Mouse (Mus musculus) MEL-GATA-1-ER (cell line): ENCODE data around the gene Enox2.

Experiments used
- DNase-seq: peaks from one replicate; pipeline ENCODE4 v3.0.0-alpha.2; 2012; ENCODE audit warnings: low read depth; ENCODE audit errors: extremely low read depth

Enox2 gene

GRCm38 (mm10) chrX:49005655-49006054, 282.4 kb downstream of the Enox2 start:
- no peak for DNase-seq

- DNase-seq, result peak; percentile 30
These were observed 285.2 kb downstream of the Enox2 start for GRCm38 (mm10) chrX:49002892-49003291.

DNA sequence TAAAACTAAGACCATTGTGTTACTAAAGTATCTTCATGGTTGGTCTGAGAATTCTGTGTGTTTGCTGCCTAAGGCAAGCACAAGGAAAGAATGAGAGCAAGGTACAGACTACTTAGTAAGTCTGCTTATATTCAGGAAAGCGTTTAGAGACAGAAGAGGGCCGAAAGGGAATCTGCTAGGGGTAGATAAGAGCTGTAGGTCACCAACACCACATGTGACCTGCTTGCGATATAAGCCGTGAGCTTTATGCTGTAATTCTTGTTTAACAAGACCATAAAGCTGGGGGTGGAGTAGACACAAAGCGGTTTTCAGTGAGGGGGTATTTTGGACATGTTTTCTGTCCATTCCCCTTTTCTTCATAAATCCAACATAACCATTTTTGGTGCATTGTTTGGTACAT, 302.4 kb downstream of the Enox2 start:
- DNase-seq, result peak; percentile 75

- DNase-seq, result peak; percentile 25
These were observed 303.6 kb downstream of the Enox2 start for GRCm38 (mm10) chrX:48984451-48984850.
